Mouse (Mus musculus): ENCODE data around the gene Anapc1.

Gene Anapc1

DNA sequence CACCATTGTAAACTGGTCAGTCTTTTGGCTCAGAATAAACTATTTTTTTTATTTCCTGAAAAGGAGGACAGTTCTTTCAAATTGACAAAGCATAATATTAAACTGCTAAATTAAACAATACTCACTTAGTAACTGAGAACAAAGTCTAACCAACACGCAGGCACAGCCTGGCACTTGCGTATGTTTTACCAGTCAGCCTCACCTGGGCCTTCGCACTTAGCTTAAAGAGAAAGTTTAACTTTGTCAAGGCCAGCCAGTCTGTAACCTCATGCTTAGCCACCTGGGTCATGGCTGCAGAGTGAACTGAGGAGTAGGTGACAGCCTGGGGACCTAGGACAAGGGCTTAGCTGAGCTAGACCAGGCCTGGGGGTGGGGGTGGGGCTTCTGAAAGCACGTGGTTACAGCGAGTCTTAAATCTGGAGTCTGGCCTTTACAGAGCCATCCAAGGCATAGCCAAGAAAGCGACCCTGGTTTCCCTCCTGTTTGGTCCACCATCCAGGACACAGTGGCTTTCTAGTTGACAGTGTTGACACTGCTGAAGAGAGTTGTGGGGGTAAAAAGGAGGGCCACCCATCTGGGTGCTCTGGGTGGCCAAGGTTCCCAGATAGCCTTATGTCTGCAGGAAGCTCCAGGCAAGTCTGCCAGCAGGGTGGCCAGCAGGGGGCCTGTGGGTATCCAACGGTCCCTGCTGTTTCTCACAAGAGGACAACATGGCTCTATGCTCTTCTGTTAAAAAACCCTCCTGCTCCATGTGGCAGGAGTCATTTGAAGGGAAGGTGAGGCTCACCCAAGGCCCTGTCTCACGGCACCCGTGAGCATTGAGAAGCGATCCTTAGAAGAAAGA lies 120.7 kb downstream of the Anapc1 start:
- no peak for DNase-seq (ENCODE audit: low spot score in 2 of 2)

DNA sequence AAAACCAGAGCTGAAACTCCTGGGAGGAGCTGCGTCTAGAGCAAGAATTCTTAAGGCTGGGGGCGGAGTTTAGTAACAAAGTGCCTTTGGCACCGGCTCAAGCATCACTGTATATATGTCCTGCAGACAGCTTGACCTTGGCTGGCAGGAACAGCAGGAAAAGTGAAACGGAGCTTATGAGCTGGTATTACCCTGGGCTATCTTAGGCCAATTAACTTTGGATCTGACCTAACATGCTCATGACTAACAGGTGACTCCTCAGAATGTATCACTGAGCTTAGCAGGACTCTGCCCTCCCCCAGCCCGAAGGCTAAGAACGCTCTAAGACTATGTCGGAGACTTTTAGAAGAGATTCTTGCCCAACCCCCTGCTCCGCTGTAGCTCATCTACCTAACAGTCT lies 121.3 kb downstream of the Anapc1 start:
- no peak for DNase-seq (ENCODE audit: low spot score in 2 of 2)

DNA sequence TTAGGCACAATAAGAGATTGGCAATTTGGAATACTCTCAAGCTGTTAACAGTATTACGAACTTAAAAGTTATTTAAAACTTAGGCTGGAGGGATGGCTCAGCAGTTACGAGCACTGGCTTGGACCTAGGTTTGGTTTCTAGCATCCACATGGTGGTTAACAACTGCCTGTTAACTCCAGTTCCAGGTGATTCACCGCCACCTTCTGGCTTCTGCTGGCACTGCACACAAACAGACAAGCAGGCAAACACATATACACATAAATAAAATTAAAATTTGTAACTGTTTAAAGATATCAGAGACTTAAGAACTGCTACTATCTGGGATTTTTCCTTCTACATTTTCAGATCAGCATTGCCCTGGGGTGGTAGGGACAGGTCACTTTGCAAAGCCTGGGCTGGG lies 123.0 kb downstream of the Anapc1 start:
- DNase-seq (ENCODE audit: low spot score in 2 of 2) = no peak

Measured in heart, adult 9 months (tissue).